Mouse (Mus musculus): ENCODE data around the gene Ly86.

GRCm38 (mm10) chr13:37442058-37442457 is 97.0 kb downstream of the Ly86 start:
- TF ChIP-seq CTCF (IDR thresholded peaks at IDR 0.05) (no peak), EP300 (IDR thresholded peaks at IDR 0.05; ENCODE audit: insufficient read depth, low read depth, low read length) (0 out of 2 replicates have a peak, but pooled peaks have one; percentile 34)
